In genomic region chr10:59878823-59879222, GRCm38 (mm10) we compare ENCODE assay signal across 8 mouse cellular contexts. TPM values are rescaled to one million over a fixed set of nuclear protein-coding genes. Genes with fewer than 3 reads are reported as not detected.
DNase-seq lines count a peak whose midpoint lies in the region; ATAC-seq and TF ChIP-seq lines count a peak whose summit lies in the region.

No protein-coding gene starts in this region.

- peak overlapping the region; percentile 57 for H3ac ChIP-seq in myocyte (ENCODE audit: control insufficient read depth, insufficient read length)

- H3K27ac ChIP-seq in embryonic fibroblast, embryonic 13.5 days (ENCODE audit: insufficient read depth, low read length), result peak overlapping the region; percentile 65

- no peak for DNase-seq in frontal cortex, postnatal 36 days (ENCODE audit: low spot score in 2 of 2)
- peak; percentile 77 for DNase-seq in 416B (ENCODE audit: low read depth)
- peak; percentile 33 for DNase-seq in kidney, postnatal 10 days
- no peak for DNase-seq in adrenal gland, adult 8-10 months
- no peak for DNase-seq in spleen, postnatal 4 days (ENCODE audit: low spot score in 2 of 2)

- H3K36me3 ChIP-seq in myocyte (ENCODE audit: control insufficient read depth, insufficient read depth), result no peaks in the 10 kb centered on the region

- ATAC-seq in frontal cortex, adult (ENCODE audit: low TSS enrichment), result peak; percentile 38

- H3K79me2 ChIP-seq in myocyte (ENCODE audit: control insufficient read depth, insufficient read depth), result peaks cover 39% of the 10 kb centered on the region

- no peaks in the 10 kb centered on the region for H3K27me3 ChIP-seq in myocyte (ENCODE audit: control insufficient read depth, insufficient read depth, insufficient read length)

- no peak for TF ChIP-seq CTCF in embryonic fibroblast, embryonic 13.5 days (IDR thresholded peaks at IDR 0.05; ENCODE audit: borderline replicate concordance, insufficient read depth, low read length)

- H3K4me1 ChIP-seq in embryonic fibroblast, embryonic 13.5 days (ENCODE audit: control insufficient read depth, insufficient read depth, low read length), result no peaks in the 10 kb centered on the region

- peak overlapping the region; percentile 97 for H3K4me2 ChIP-seq in myocyte (ENCODE audit: low read depth)

- H3K4me3 ChIP-seq in embryonic fibroblast, embryonic 13.5 days (ENCODE audit: insufficient read depth, low read length), result peak overlapping the region; percentile 89
- peak overlapping the region; percentile 95 for H3K4me3 ChIP-seq in myocyte

- TF ChIP-seq POLR2A in embryonic fibroblast, embryonic 13.5 days (IDR thresholded peaks at IDR 0.05; ENCODE audit: low read depth, low read length), result no peak
- TF ChIP-seq POLR2A in myocyte (IDR thresholded peaks at IDR 0.05; ENCODE audit: insufficient read length, low read depth), result no peak

TF ChIP-seq in myocyte, 11 proteins besides CTCF, POLR2A, EP300 and RAD21:
- TF ChIP-seq MYOG (IDR thresholded peaks at IDR 0.05; ENCODE audit: control insufficient read depth in 1 of 3, insufficient read depth in 1 of 3, insufficient read length in 2 of 3, low read depth in 2 of 3), result no peak
- TF ChIP-seq TCF12 (IDR thresholded peaks at IDR 0.05; ENCODE audit: insufficient read depth, poor library complexity, severe bottlenecking), result no peak
- no peak for TF ChIP-seq POLR2AphosphoS2 (IDR thresholded peaks at IDR 0.05; ENCODE audit: insufficient read length, low read depth)
- no peak for TF ChIP-seq USF1 (IDR thresholded peaks at IDR 0.05; ENCODE audit: low read depth)
- no peak for TF ChIP-seq SRF (IDR thresholded peaks at IDR 0.05; ENCODE audit: control insufficient read depth, insufficient read length, low read depth)
- TF ChIP-seq REST (IDR thresholded peaks at IDR 0.05; ENCODE audit: insufficient read depth, insufficient read length), result no peak
- TF ChIP-seq TCF3 (IDR thresholded peaks at IDR 0.05; ENCODE audit: insufficient read length, low read depth), result no peak
- TF ChIP-seq E2F4 (IDR thresholded peaks at IDR 0.05; ENCODE audit: insufficient read depth), result no peak
- no peak for TF ChIP-seq CEBPB (IDR thresholded peaks at IDR 0.05; ENCODE audit: insufficient read depth, poor library complexity, severe bottlenecking)
- TF ChIP-seq MAX (IDR thresholded peaks at IDR 0.05; ENCODE audit: low read depth), result no peak
- TF ChIP-seq MYOD1 (IDR thresholded peaks at IDR 0.05; ENCODE audit: control insufficient read depth in 1 of 3, insufficient read length in 2 of 3, low read depth in 2 of 3), result no peak

RNA-seq across cellular contexts. Expression of gene Dnajb12, which starts 0.5 kb away (rescaled TPM):
- 31.5 and 36.2 TPM in 2 replicates for polyA plus RNA-seq in embryonic fibroblast, embryonic 13.5 days (2011; ENCODE audit: insufficient read length, low read depth, missing spikeins)
- 45.2 TPM for polyA plus RNA-seq in myocyte (2012; fragmentation: generic; extraction: Trizol)
- total RNA-seq in adrenal gland, adult 8-10 months (2022), result 10 to 100 TPM; 59.3 to 67.0 (median 62.9) TPM

Comparison
In these comparisons a context has a peak if more than half of its experiments do, and no peak if none do; other contexts are left out.
1. DNase-seq: peak in 416B (single experiment) and kidney, postnatal 10 days (single experiment); none in frontal cortex, postnatal 36 days (0 of 2), adrenal gland, adult 8-10 months (single experiment) and spleen, postnatal 4 days (0 of 2).